Mouse (Mus musculus): ENCODE data around the gene Zbtb7b. TPM values are rescaled to one million over a fixed set of nuclear protein-coding genes. Genes with fewer than 3 reads are reported as not detected.
A peak's percentile ranks its signal among the peaks of the same experiment; 100 is the strongest.

The Zbtb7b gene
- polyA plus RNA-seq, 1 experiment from 2014 or later: 1.2 TPM

DNA sequence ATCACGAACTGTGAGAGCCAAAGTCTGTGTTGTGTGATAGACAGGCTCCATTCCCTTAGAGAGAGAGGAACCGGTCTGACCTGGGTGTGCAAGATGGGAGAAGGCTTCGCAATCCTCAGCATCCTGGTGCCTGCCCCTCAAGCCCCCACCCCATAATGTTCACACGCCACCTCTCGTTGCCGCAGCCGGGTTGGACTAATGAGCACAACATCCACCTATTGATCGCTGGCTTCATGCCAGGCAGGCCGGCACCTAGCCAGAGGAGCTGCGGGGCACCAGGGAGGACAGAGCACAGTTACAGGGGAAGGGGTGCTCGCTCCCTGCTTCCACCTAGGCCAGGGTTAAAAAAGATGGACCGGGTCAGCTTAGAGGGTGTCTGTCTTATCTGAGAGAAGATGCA lies 62.1 kb downstream of the Zbtb7b start:
- peaks cover 38% of the 10 kb centered on the region for H3K36me3 ChIP-seq (replicated peaks)
- H3K27me3 ChIP-seq (replicated peaks; ENCODE audit: low read depth, poor library complexity, severe bottlenecking): peaks cover 19% of the 10 kb centered on the region
- peak overlapping the region; percentile 8; the same call in 1 of the 2 replicates for H3K4me3 ChIP-seq
- DNase-seq (ENCODE audit: low spot score): no peak
- H3K4me1 ChIP-seq: peaks cover 85% of the 10 kb centered on the region
- 60% methylated on average over 12 of the region's 12 CpGs for WGBS
- no peak overlapping the region; the same call in 1 of the 2 replicates for H3K27ac ChIP-seq (replicated peaks)
- no peaks in the 10 kb centered on the region for H3K9me3 ChIP-seq

DNA sequence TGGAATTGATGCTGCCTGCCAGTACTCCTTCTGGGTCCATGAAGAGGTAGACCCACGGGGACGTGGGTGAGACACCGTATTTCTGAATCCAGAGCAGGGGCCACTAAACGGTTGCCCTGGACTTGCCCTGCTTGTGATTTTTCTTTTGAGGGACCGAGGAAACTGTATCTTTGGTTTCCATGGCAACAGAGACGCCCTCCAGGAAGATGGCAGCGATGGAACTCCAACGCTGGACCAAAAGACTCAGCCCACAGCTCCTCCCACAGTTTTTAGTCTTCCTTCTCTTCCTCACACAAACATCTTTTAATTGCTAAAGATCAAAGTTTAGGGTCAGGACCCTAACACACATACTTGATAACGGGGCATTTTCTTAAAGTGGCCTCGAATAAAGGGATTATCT lies 62.6 kb downstream of the Zbtb7b start:
- WGBS: 44% methylated on average over 10 of the region's 10 CpGs
- peaks cover 87% of the 10 kb centered on the region for H3K4me1 ChIP-seq
- peaks cover 38% of the 10 kb centered on the region for H3K36me3 ChIP-seq (replicated peaks)
- H3K27me3 ChIP-seq (replicated peaks; ENCODE audit: low read depth, poor library complexity, severe bottlenecking): peaks cover 19% of the 10 kb centered on the region
- no peaks in the 10 kb centered on the region for H3K9me3 ChIP-seq
- H3K4me3 ChIP-seq: no peak overlapping the region
- DNase-seq (ENCODE audit: low spot score): no peak
- H3K27ac ChIP-seq (replicated peaks): no peak overlapping the region

DNA sequence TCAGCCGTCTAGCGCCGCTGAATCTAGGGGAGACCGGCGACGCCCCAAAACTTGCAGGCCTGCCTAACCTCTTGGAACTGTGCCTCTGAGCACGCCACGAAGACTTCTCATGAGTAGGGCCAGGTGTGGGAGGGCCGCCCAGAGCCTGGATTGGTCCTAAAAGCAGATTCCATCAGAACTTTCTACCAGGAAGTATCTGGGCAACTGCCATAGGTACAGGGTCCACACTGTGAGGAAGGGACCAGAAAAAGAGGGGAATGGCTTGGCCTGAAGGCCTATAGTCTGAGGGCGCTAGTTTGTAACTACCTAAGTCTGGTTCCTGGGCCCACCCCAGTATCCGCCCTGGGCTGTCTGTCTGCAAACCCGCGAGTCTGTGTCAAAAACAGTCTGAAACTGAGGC lies 63.0 kb downstream of the Zbtb7b start:
- Histone ChIP-seq H3K27me3 (replicated peaks; ENCODE audit: low read depth, poor library complexity, severe bottlenecking) (peaks cover 19% of the 10 kb centered on the region), H3K4me3 (no peak overlapping the region), H3K9me3 (no peaks in the 10 kb centered on the region), H3K27ac (replicated peaks) (no peak overlapping the region), H3K4me1 (peaks cover 85% of the 10 kb centered on the region), H3K36me3 (replicated peaks) (peaks cover 38% of the 10 kb centered on the region)
- WGBS: 70% methylated on average over 13 of the region's 13 CpGs
- no peak for DNase-seq (ENCODE audit: low spot score)

DNA sequence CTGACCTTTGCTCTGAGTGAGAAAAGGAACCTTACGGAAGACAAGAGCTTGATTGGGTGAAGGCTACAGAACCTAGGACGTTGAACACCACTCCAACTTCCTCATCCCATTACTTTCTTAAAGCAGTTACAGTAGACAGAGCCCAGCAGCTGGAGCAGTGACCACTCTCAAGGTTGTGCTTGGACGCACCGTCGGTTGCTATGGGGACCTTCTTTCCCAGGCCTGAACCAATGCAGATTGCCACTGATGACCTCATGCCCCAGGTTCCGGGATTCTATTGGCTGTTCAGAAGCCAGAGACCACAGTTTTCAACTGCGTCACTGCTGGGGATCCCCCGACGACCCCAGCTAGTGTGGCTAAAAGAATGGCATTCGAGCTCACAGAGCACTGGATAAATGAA lies 63.6 kb downstream of the Zbtb7b start:
- DNase-seq (ENCODE audit: low spot score): peak; percentile 73
- Histone ChIP-seq H3K27me3 (replicated peaks; ENCODE audit: low read depth, poor library complexity, severe bottlenecking) (peaks cover 19% of the 10 kb centered on the region), H3K27ac (replicated peaks) (no peak overlapping the region), H3K36me3 (replicated peaks) (peaks cover 38% of the 10 kb centered on the region), H3K4me1 (peaks cover 78% of the 10 kb centered on the region), H3K9me3 (no peaks in the 10 kb centered on the region), H3K4me3 (peak overlapping the region; percentile 11; the same call in 1 of the 2 replicates)
- 21% methylated on average over 10 of the region's 10 CpGs for WGBS

DNA sequence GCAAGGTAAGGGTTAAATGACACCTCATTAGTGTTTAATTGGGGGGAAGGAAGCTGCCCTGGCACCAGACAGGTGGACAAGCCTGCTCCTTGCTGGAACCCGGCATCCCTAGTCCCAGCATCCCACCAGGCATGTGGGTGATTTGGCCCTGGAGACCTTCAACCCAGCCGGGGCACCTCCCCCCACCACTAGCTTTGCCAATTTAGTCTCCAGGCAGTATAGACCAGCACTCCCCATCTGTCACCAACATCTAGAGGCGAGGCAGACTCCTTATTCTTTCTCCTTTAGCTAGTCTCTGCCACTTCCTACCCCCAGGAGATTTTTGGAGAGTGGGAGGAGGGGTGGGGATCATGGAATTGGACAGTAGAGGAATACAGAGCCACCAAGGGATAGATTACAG lies 64.2 kb downstream of the Zbtb7b start:
- peaks cover 74% of the 10 kb centered on the region for H3K4me1 ChIP-seq
- peaks cover 32% of the 10 kb centered on the region for H3K36me3 ChIP-seq (replicated peaks)
- no peaks in the 10 kb centered on the region for H3K9me3 ChIP-seq
- peaks cover 19% of the 10 kb centered on the region for H3K27me3 ChIP-seq (replicated peaks; ENCODE audit: low read depth, poor library complexity, severe bottlenecking)
- no peak for DNase-seq (ENCODE audit: low spot score)
- H3K27ac ChIP-seq (replicated peaks): no peak overlapping the region
- WGBS: 63% methylated on average over 3 of the region's 3 CpGs
- no peak overlapping the region for H3K4me3 ChIP-seq

DNA sequence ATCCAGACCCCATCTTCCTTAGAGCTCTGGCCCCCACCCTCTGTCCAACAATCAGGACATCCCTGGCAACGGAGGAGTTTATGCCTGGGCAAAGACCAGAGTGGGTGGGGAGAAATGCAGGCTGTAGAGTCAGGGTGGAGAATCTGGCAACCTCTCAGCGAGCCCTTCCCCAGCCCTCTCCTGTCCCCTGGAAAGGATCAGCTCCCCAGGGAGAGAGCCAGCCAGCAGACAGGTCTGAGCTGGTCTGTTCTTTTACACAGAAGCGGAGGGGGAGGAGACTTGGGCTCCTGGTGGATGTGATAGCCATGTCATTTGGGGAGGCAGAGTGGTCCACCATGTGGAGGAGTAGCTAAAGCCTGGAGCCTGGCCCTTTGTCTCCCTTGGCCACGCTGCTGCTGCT lies 66.0 kb downstream of the Zbtb7b start:
- H3K36me3 ChIP-seq (replicated peaks): peaks cover 15% of the 10 kb centered on the region
- H3K4me1 ChIP-seq: peaks cover 57% of the 10 kb centered on the region
- H3K27me3 ChIP-seq (replicated peaks; ENCODE audit: low read depth, poor library complexity, severe bottlenecking): peaks cover 25% of the 10 kb centered on the region
- WGBS: 15% methylated on average over 4 of the region's 4 CpGs
- peak overlapping the region; percentile 57; the same call in 1 of the 2 replicates for H3K27ac ChIP-seq (replicated peaks)
- H3K9me3 ChIP-seq: no peaks in the 10 kb centered on the region
- no peak for DNase-seq (ENCODE audit: low spot score)
- peak overlapping the region; percentile 5; the same call in 1 of the 2 replicates for H3K4me3 ChIP-seq

Other genes with a start within 250 kb of the Zbtb7b start
- 3.5 and 3.6 TPM in 2 replicates for gene Hcn3, start 234.6 kb downstream of the Zbtb7b start, polyA plus RNA-seq (2016; fragmentation: Nextera tagmentation; extraction: Ambion mirVana)
- gene Clk2, start 230.0 kb downstream of the Zbtb7b start, polyA plus RNA-seq (2016; fragmentation: Nextera tagmentation; extraction: Ambion mirVana): 33.6 and 36.2 TPM in 2 replicates
- 108 and 117 TPM in 2 replicates for gene Scamp3, start 217.3 kb downstream of the Zbtb7b start, polyA plus RNA-seq (2016; fragmentation: Nextera tagmentation; extraction: Ambion mirVana)
- 29.0 and 30.8 TPM in 2 replicates for gene Fam189b, start 211.6 kb downstream of the Zbtb7b start, polyA plus RNA-seq (2016; fragmentation: Nextera tagmentation; extraction: Ambion mirVana)
- gene Gba, start 191.8 kb downstream of the Zbtb7b start, polyA plus RNA-seq (2016; fragmentation: Nextera tagmentation; extraction: Ambion mirVana): 33.8 and 33.9 TPM in 2 replicates
- gene Thbs3, start 179.6 kb downstream of the Zbtb7b start, polyA plus RNA-seq (2016; fragmentation: Nextera tagmentation; extraction: Ambion mirVana): 42.0 and 43.3 TPM in 2 replicates
- gene Mtx1, start 167.7 kb downstream of the Zbtb7b start, polyA plus RNA-seq (2016; fragmentation: Nextera tagmentation; extraction: Ambion mirVana): 248 and 258 TPM in 2 replicates
- gene Muc1, start 165.7 kb downstream of the Zbtb7b start, polyA plus RNA-seq (2016; fragmentation: Nextera tagmentation; extraction: Ambion mirVana): 0.15 and 0.81 TPM in 2 replicates
- 244 and 262 TPM in 2 replicates for gene Krtcap2, start 148.8 kb downstream of the Zbtb7b start, polyA plus RNA-seq (2016; fragmentation: Nextera tagmentation; extraction: Ambion mirVana)
- gene Trim46, start 148.5 kb downstream of the Zbtb7b start, polyA plus RNA-seq (2016; fragmentation: Nextera tagmentation; extraction: Ambion mirVana): 4.0 and 4.7 TPM in 2 replicates
- gene Dpm3, start 135.4 kb downstream of the Zbtb7b start, polyA plus RNA-seq (2016; fragmentation: Nextera tagmentation; extraction: Ambion mirVana): 74.1 and 84.1 TPM in 2 replicates
- 27.2 and 34.2 TPM in 2 replicates for gene Slc50a1, start 124.2 kb downstream of the Zbtb7b start, polyA plus RNA-seq (2016; fragmentation: Nextera tagmentation; extraction: Ambion mirVana)
- 26.7 and 27.2 TPM in 2 replicates for gene Efna1, start 113.6 kb downstream of the Zbtb7b start, polyA plus RNA-seq (2016; fragmentation: Nextera tagmentation; extraction: Ambion mirVana)
- 4.5 and 6.8 TPM in 2 replicates for gene Efna3, start 71.8 kb downstream of the Zbtb7b start, polyA plus RNA-seq (2016; fragmentation: Nextera tagmentation; extraction: Ambion mirVana)
- 37.3 and 40.8 TPM in 2 replicates for gene Efna4, start 56.7 kb downstream of the Zbtb7b start, polyA plus RNA-seq (2016; fragmentation: Nextera tagmentation; extraction: Ambion mirVana)
- gene Adam15, start 44.8 kb downstream of the Zbtb7b start, polyA plus RNA-seq (2016; fragmentation: Nextera tagmentation; extraction: Ambion mirVana): 30.5 and 34.2 TPM in 2 replicates
- gene Dcst2, start 32.8 kb downstream of the Zbtb7b start, polyA plus RNA-seq (2016; fragmentation: Nextera tagmentation; extraction: Ambion mirVana): 0.09 and 0.15 TPM in 2 replicates
- gene Dcst1, start 29.5 kb downstream of the Zbtb7b start, polyA plus RNA-seq (2016; fragmentation: Nextera tagmentation; extraction: Ambion mirVana): 0.20 and 0.47 TPM in 2 replicates
- gene Lenep, start 8.0 kb upstream of the Zbtb7b start, polyA plus RNA-seq (2016; fragmentation: Nextera tagmentation; extraction: Ambion mirVana): 0.74 TPM in 1 of 2 replicates, not detected in the other
- gene Flad1, start 17.1 kb upstream of the Zbtb7b start, polyA plus RNA-seq (2016; fragmentation: Nextera tagmentation; extraction: Ambion mirVana): 25.3 and 28.2 TPM in 2 replicates
- gene Cks1b, start 23.6 kb upstream of the Zbtb7b start, polyA plus RNA-seq (2016; fragmentation: Nextera tagmentation; extraction: Ambion mirVana): 786 and 805 TPM in 2 replicates
- 82.0 and 82.1 TPM in 2 replicates for gene Shc1, start 23.7 kb upstream of the Zbtb7b start, polyA plus RNA-seq (2016; fragmentation: Nextera tagmentation; extraction: Ambion mirVana)
- 47.4 and 48.9 TPM in 2 replicates for gene Pygo2, start 35.4 kb upstream of the Zbtb7b start, polyA plus RNA-seq (2016; fragmentation: Nextera tagmentation; extraction: Ambion mirVana)
- gene Pbxip1, start 41.9 kb upstream of the Zbtb7b start, polyA plus RNA-seq (2016; fragmentation: Nextera tagmentation; extraction: Ambion mirVana): 17.5 and 20.1 TPM in 2 replicates
- gene Pmvk, start 59.8 kb upstream of the Zbtb7b start, polyA plus RNA-seq (2016; fragmentation: Nextera tagmentation; extraction: Ambion mirVana): 66.4 and 67.6 TPM in 2 replicates
- 0.62 and 0.88 TPM in 2 replicates for gene Kcnn3, start 125.4 kb upstream of the Zbtb7b start, polyA plus RNA-seq (2016; fragmentation: Nextera tagmentation; extraction: Ambion mirVana)